Mouse (Mus musculus) megakaryocyte progenitor cell, adult 5-6 weeks (primary cell): ENCODE measurements around the gene Psmb9. TPM values are rescaled to one million over a fixed set of nuclear protein-coding genes. Genes with fewer than 3 reads are reported as not detected.

ENCODE experiments used
- ATAC-seq: replicated peaks from 2 replicates; pipeline ENCODE4 v1.8.0; 2016; ENCODE audit warnings: mild to moderate bottlenecking, moderate TSS enrichment, inconsistent platforms; ENCODE audit not compliant: poor library complexity
- total RNA-seq, 2 experiments: library from RNA; stranded (forward) in 1 of 2; stranded (reverse) in 1 of 2; fragments of 157-497, 149-512 nt in 1 of 2; fragments of 200-1000 nt in 1 of 2; gene quantifications; 2 replicates each; pipeline versions ENCODE4 v1.2.3 to v1.2.4; 2015 to 2017

The Psmb9 gene
- total RNA-seq, 2 experiments from 2014 or later: 120 to 126 TPM

- ATAC-seq: no peak
These were observed 19.2 kb upstream of the Psmb9 start for GRCm38 (mm10) chr17:34206731-34207130.

GRCm38 (mm10) chr17:34205746-34206176 is 18.2 kb upstream of the Psmb9 start:
- ATAC-seq: peak; percentile 59

GRCm38 (mm10) chr17:34205021-34205745 is 17.6 kb upstream of the Psmb9 start:
- ATAC-seq: peak; percentile 7; the same call in 1 of the 2 replicates

GRCm38 (mm10) chr17:34204303-34205010 is 16.9 kb upstream of the Psmb9 start:
- peak; percentile 70 for ATAC-seq

GRCm38 (mm10) chr17:34203444-34203843 is 15.9 kb upstream of the Psmb9 start, which contains the start of gene Tap2:
Gene Tap2 (plus strand): TSS chr17:34203527.
- no peak for ATAC-seq

DNA sequence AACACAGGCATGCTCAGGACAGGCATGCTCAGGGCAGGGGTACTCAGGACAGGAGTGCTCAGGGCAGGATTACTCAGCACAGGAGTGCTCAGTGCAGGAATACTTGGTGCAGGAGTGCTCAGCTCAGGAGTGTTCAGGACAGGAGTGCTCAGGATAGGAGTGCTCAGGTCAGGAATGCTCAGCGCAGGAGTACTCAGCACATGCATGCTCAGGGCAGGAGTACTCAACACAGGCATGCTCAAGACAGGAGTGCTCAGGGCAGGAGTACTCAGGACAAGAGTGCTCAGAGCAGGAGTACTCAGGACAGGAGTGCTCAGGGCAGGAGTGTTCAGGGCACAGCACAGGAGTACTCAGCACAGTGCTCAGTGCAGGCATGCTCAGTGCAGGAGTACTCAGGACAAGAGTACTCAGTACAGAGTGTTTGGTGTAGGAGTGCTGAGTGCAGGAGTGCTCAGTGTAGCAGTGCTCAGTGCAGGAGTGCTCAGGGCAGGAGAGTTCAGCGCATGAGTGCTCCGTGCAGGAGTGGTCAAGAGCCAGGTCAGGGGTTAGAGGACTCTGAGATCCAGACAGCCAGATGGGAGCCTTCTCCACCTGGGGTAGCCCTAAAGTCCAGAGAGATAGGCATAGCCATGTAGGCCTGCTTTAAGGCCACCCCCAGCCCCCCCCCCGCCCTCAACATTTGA is 15.3 kb upstream of the Psmb9 start:
- ATAC-seq: no peak

- ATAC-seq: no peak
These were observed 14.0 kb upstream of the Psmb9 start for GRCm38 (mm10) chr17:34201506-34202055.

- no peak for ATAC-seq
These were observed 13.4 kb upstream of the Psmb9 start for GRCm38 (mm10) chr17:34200772-34201505.

DNA sequence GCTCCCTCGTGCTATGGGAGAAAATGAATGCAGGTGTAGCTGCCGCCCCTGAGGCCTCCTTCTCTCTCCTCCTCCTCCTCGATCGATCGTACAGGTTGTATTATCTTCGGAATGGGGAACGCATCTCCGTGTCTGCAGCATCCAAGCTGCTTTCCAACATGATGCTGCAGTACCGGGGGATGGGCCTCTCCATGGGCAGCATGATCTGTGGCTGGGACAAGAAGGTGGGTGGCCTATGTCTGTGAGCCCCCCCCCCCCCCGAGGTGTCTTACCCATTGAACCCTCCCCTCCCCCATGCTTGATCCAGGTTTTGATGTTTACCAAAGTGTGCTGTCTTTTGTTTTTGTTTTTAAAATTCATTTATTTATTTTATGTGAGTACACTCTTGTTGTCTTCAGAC is 12.5 kb upstream of the Psmb9 start:
- no peak for ATAC-seq

- ATAC-seq: no peak
These were observed 11.6 kb upstream of the Psmb9 start for GRCm38 (mm10) chr17:34199050-34199619.

GRCm38 (mm10) chr17:34198521-34198912 is 11.0 kb upstream of the Psmb9 start:
- peak; percentile 27 for ATAC-seq

GRCm38 (mm10) chr17:34197904-34198520 is 10.4 kb upstream of the Psmb9 start:
- ATAC-seq: peak; percentile 59

DNA sequence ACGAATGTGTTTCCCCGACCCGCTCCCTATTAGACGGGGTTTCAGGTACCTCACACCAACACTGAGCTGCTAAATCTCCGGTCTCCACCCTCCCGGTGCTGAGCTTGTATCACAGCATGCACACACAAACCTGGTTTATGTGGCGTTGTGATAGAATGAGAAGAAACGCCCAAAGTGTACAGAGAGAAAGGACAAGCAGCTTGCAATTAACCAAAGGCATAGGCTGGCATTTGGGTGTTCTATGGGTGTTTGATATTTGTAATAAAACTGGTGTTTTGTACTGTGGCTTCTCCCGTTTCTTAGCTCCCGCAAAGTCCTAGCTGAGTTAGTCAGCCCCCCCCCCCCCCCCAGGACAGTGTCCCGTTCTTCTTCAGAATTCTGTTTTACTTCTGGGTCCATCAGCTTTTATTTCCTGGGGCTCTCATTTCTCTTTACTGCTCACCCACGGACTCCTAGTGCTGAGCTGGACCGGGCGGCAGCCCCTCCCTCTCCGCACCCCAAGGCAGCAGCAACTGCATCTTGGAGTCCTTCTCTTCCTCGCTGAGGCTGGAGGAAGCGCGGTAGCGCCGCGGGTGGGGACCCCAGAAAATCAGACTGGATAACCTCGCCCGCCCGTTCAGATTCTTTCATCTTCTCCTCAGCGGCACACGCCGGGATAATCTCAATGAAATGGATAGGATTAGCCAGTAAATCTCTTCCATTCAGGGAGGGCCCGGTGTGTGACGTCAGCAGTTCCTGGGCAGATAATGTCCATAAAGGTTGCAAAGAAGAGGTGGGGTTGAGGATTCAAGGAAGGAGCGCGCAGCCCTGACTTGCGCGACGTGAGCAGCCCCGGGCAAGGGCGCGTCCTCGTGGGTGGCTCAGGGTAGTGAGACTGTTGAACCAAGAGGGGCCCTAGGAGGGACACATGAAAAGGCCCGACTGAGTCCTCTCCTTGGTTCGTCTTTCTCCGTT is 9.7 kb upstream of the Psmb9 start, which contains the start of gene Psmb8:
Gene Psmb8 (plus strand): TSS at position 781 of the 954 bp plus-strand sequence.
- ATAC-seq: peak; percentile 76

DNA sequence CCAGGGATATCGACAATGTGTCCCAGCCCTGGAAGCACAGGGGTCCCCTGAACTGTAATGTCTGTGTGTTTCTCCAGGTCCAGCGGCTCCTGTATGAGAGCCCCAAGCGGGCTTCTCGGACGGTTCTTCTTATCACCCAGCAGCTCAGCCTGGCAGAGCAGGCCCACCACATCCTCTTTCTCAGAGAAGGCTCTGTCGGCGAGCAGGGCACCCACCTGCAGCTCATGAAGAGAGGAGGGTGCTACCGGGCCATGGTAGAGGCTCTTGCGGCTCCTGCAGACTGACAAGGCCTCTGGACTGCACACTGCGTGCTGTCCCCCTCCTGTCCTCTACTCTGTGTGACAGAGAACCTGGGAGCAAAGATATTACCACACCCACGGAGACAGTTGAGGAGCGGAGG is 8.9 kb upstream of the Psmb9 start:
- ATAC-seq: peak; percentile 52

GRCm38 (mm10) chr17:34194723-34195122 is 7.2 kb upstream of the Psmb9 start:
- no peak for ATAC-seq

GRCm38 (mm10) chr17:34193468-34193867 is 5.9 kb upstream of the Psmb9 start:
- no peak for ATAC-seq

DNA sequence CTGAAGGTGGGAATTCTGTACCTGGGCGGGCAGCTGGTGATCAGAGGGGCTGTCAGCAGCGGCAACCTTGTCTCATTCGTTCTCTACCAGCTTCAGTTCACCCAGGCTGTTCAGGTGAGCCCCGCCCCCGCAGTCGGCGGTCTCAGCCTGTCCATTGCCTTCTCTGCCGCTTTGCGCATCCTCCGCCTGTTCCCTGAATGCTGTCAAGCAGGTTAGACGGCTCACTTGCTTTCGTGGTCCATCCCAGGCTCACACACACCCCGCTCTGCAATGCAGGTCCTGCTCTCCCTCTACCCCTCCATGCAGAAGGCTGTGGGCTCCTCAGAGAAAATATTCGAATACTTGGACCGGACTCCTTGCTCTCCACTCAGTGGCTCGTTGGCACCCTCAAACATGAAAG is 5.3 kb upstream of the Psmb9 start:
- no peak for ATAC-seq

GRCm38 (mm10) chr17:34188986-34189385 is 1.4 kb upstream of the Psmb9 start:
- no peak for ATAC-seq

- ATAC-seq: peak; percentile 41
These were observed 446 bp upstream of the Psmb9 start for GRCm38 (mm10) chr17:34188010-34188409.
